Mouse (Mus musculus) forebrain, embryonic 13.5 days (tissue): ENCODE data around the gene Map3k13. TPM values are rescaled to one million over a fixed set of nuclear protein-coding genes. Genes with fewer than 3 reads are reported as not detected.
A peak's percentile ranks its signal among the peaks of the same experiment; 100 is the strongest.

Source experiments
- ATAC-seq: fragments of 200-750 bp; cut with Nextera tagmentation; 2 replicates; pipeline ENCODE4 v1.8.0; 2017
- H3K27ac ChIP-seq: fragments of 300-500 bp; sonication (generic); 2 replicates; pipeline ENCODE4 v1.5.1; 2015; ENCODE audit warnings: inconsistent platforms, mild to moderate bottlenecking, moderate library complexity
- H3K27me3 ChIP-seq: fragments of 300-500 bp; sonication (generic); 2 replicates; pipeline ENCODE4 v1.6.1; 2015; ENCODE audit warnings: mild to moderate bottlenecking, inconsistent platforms
- H3K36me3 ChIP-seq: fragments of 300-500 bp; sonication (generic); 2 replicates; pipeline ENCODE4 v1.6.1; 2015; ENCODE audit warnings: mild to moderate bottlenecking, inconsistent platforms; ENCODE audit not compliant: poor library complexity, severe bottlenecking
- H3K4me1 ChIP-seq: fragments of 300-500 bp; sonication (generic); 2 replicates; pipeline ENCODE4 v1.6.1; 2015; ENCODE audit warnings: inconsistent platforms
- H3K4me2 ChIP-seq: fragments of 300-500 bp; sonication (generic); 2 replicates; pipeline ENCODE4 v1.6.1; 2015; ENCODE audit warnings: inconsistent platforms, mild to moderate bottlenecking, moderate library complexity
- H3K4me3 ChIP-seq: fragments of 300-500 bp; sonication (generic); 2 replicates; pipeline ENCODE4 v1.5.1; 2015; ENCODE audit warnings: mild to moderate bottlenecking, inconsistent platforms
- H3K9ac ChIP-seq: fragments of 300-500 bp; sonication (generic); 2 replicates; pipeline ENCODE4 v1.6.1; 2015; ENCODE audit warnings: mild to moderate bottlenecking, inconsistent platforms
- H3K9me3 ChIP-seq: fragments of 300-500 bp; sonication (generic); replicated peaks from 2 replicates; pipeline ENCODE4 v1.6.1; 2016; ENCODE audit warnings: inconsistent platforms
- WGBS: fragments of 180-500 bp; shearing (Covaris S2); methylation state at CpG from one replicate; pipeline ENCODE4 v1.1.7; 2015; 5-methylcytosine and 5-hydroxymethylcytosine counted together
- polyA plus RNA-seq: library from polyadenylated mRNA; unstranded; fragments of >200 nt; fragmentation: Nextera tagmentation; extraction: Ambion mirVana; gene quantifications from 2 replicates; pipeline ENCODE4 v1.2.1, GENCODE M21; 2015

The Map3k13 gene
- polyA plus RNA-seq, 1 experiment from 2014 or later = 4.3 TPM

DNA sequence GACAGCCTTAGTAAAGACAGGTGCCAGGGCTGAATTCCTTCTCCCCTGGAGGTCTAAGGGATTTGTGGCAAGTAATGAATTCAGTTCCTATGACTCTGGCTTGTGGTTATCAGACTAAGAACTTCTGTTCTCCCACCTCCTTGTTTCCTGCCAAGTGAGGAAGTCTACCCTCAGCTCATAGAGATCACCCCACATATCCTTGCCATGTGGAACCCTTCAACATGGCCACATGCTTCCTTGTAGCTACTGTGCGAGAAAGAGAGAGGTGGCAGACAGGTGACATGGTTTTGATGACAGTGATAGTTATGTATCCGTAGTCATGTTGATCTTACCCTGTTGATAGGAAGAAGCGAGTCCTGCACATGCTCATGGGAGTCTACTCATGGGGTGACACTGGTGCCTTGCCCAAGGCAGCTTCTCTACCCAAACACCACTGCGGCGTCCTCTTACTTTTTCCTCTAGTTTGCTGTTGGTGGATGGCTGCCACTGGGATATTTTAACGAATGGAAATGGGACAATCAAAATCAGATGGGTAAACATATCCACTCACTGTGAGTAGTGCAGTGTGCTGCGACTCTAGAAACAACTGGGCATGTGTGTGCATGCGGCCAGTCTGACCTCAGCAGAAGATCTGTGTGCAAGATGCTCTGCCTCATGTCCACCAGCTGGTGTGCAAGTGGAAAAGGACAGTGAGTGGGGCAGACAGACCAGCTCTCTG, 40.9 kb downstream of the Map3k13 start:
- WGBS = 86% methylated on average over 8 of the region's 8 CpGs
- Histone ChIP-seq H3K4me1 (no peaks in the 10 kb centered on the region), H3K9ac (no peak overlapping the region), H3K4me3 (no peak overlapping the region), H3K9me3 (no peaks in the 10 kb centered on the region), H3K27ac (no peak overlapping the region), H3K36me3 (no peaks in the 10 kb centered on the region), H3K27me3 (no peaks in the 10 kb centered on the region), H3K4me2 (no peak overlapping the region)
- no peak for ATAC-seq

DNA sequence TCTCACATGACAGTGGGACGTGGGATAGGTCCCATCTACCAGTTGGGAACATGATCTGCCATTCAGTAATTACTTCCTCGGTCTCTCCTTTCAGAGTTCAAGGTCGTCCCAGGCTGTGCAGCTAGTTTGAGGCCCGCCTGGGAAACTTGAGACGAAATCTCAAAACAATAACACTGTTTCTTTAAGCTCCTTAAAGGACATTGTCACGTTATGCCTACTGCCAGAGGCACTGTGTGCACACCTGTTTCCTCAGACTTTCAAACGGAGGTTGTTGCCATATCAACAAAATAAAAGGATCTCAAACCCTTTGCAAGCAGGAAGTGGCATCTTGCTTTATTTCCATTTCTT, 41.4 kb downstream of the Map3k13 start:
- 43% methylated on average over 7 of the region's 7 CpGs for WGBS
- no peaks in the 10 kb centered on the region for H3K27me3 ChIP-seq
- no peak overlapping the region for H3K27ac ChIP-seq
- H3K9ac ChIP-seq = no peak overlapping the region
- no peaks in the 10 kb centered on the region for H3K9me3 ChIP-seq
- no peak overlapping the region for H3K4me3 ChIP-seq
- H3K36me3 ChIP-seq = no peaks in the 10 kb centered on the region
- H3K4me1 ChIP-seq = no peaks in the 10 kb centered on the region
- no peak overlapping the region for H3K4me2 ChIP-seq
- no peak for ATAC-seq

DNA sequence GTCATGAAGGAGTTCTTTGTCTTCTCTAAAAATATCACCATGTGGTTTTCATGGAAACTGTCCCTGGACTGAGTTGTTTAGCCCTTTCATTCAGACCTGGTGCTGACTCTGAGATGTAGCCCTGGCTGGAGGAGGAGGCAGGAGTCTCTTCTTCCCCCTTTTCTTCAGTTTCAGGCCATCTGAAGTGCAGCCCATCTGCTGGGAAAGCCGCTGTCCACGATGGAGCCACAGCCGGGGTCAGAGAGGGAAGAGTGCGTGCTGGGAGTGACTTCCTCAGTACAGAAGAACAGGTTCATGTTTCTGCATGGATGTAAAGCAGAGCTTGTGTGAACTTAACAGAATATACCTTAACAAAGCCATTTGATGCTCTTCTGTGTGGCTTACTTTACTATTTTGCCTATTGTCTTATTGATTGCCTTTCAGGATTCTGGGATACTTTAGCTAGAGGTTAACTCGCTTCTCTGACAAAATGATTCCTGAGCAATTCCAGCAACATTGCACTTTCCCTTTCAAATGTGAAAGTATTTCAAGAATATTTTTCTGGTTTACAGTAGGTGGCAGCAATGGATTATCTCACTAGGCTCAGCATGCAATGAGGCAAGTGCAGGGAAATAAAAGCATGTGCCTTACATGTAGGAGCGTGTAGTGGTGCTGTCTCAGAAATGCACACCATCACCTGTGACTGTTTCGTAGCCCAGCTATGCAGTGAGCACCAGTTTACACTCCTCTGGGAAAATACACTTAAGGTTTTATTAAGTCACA, 42.3 kb downstream of the Map3k13 start:
- H3K4me3 ChIP-seq = no peak overlapping the region
- H3K9ac ChIP-seq = no peak overlapping the region
- no peaks in the 10 kb centered on the region for H3K36me3 ChIP-seq
- WGBS = 66% methylated on average over 7 of the region's 7 CpGs
- H3K4me2 ChIP-seq = no peak overlapping the region
- H3K27me3 ChIP-seq = no peaks in the 10 kb centered on the region
- ATAC-seq = peak; percentile 80
- H3K9me3 ChIP-seq = no peaks in the 10 kb centered on the region
- H3K27ac ChIP-seq = no peak overlapping the region
- no peaks in the 10 kb centered on the region for H3K4me1 ChIP-seq

GRCm38 (mm10) chr16:21837694-21838093, 43.5 kb downstream of the Map3k13 start:
- no peak overlapping the region for H3K27ac ChIP-seq
- H3K9ac ChIP-seq = no peak overlapping the region
- no peaks in the 10 kb centered on the region for H3K9me3 ChIP-seq
- H3K36me3 ChIP-seq = no peaks in the 10 kb centered on the region
- H3K4me1 ChIP-seq = no peaks in the 10 kb centered on the region
- no peaks in the 10 kb centered on the region for H3K27me3 ChIP-seq
- no peak overlapping the region for H3K4me2 ChIP-seq
- 84% methylated on average over 6 of the region's 6 CpGs for WGBS
- no peak for ATAC-seq
- H3K4me3 ChIP-seq = no peak overlapping the region

DNA sequence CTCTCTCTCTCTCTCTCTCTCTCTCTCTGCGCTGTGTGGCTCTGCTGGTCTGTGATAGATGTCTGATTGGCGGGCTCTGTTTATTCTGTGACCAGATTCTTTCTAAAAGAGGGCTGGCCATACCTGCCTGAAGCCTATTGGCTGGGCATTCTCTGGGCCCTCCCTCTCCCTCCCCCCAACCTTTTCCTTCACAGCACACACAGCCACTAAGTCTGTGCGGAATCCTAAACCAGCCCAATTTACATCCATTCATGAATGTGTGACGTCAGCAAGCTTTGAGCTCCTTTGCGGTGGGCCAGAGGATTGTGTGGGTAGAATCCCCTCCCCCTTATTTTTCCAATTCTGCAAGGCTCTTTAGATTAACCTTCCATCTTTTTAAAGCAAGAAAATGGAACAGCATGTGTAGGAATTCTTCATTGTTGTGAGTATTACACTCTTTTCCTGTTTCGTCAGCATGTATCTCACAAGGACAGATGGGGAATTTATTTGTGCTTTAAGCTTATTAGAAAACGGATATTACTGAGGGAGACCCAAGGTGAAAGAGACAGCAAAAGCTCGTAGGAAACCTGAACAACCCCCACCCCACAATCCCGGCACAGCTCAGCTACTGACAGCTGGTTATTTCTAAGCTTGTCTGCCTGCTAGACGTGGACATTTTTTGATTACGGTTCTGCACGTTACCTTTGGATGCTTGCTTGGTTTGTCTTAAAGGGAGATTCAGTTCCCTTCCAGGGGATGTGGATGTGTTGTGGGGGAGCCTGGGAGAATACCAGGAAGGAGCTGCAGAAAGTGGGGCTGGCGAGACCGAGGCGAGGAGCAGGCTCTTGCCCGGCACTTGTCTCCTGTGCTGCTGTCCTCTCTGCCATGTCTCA, 51.9 kb downstream of the Map3k13 start:
- H3K4me3 ChIP-seq = peak overlapping the region; percentile 55
- ATAC-seq = peak; percentile 100
- no peaks in the 10 kb centered on the region for H3K36me3 ChIP-seq
- peak overlapping the region; percentile 67 for H3K4me2 ChIP-seq
- H3K9me3 ChIP-seq = no peaks in the 10 kb centered on the region
- H3K9ac ChIP-seq = peak overlapping the region; percentile 76
- 0% methylated on average over 16 of the region's 16 CpGs for WGBS
- H3K4me1 ChIP-seq = peaks cover 13% of the 10 kb centered on the region; the same call in 1 of the 2 replicates
- H3K27me3 ChIP-seq = no peaks in the 10 kb centered on the region
- peak overlapping the region; percentile 90 for H3K27ac ChIP-seq

DNA sequence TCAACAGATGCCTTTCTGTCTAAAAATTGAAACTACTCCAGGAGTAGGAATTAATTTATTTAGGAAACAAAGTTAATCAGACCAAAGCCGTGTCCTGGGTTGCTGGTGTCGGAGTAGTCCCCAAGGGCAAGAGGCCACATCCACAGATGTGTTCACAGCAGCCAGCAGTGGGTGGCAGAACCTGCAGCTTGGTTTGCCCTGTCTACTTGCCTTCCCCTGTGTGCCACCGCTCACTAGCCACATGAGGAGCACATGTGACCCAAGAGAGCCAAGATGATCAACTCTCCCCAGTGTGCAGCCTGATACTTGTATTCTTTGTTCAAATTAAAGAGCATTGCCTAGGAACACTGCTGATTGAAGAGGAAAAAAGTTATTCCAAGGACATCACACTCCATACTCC, 54.3 kb downstream of the Map3k13 start:
- no peak overlapping the region for H3K4me3 ChIP-seq
- peaks cover 26% of the 10 kb centered on the region for H3K4me1 ChIP-seq
- H3K4me2 ChIP-seq = no peak overlapping the region
- H3K27ac ChIP-seq = no peak overlapping the region
- H3K9ac ChIP-seq = no peak overlapping the region
- no peaks in the 10 kb centered on the region for H3K27me3 ChIP-seq
- 84% methylated on average over 3 of the region's 3 CpGs for WGBS
- H3K9me3 ChIP-seq = no peaks in the 10 kb centered on the region
- H3K36me3 ChIP-seq = no peaks in the 10 kb centered on the region
- no peak for ATAC-seq

GRCm38 (mm10) chr16:21848847-21849246, 54.7 kb downstream of the Map3k13 start:
- no peaks in the 10 kb centered on the region for H3K27me3 ChIP-seq
- ATAC-seq = no peak
- 84% methylated on average over 4 of the region's 4 CpGs for WGBS
- H3K4me2 ChIP-seq = no peak overlapping the region
- H3K9ac ChIP-seq = no peak overlapping the region
- no peaks in the 10 kb centered on the region for H3K36me3 ChIP-seq
- H3K27ac ChIP-seq = no peak overlapping the region
- H3K4me1 ChIP-seq = peaks cover 30% of the 10 kb centered on the region
- no peak overlapping the region for H3K4me3 ChIP-seq
- H3K9me3 ChIP-seq = no peaks in the 10 kb centered on the region

DNA sequence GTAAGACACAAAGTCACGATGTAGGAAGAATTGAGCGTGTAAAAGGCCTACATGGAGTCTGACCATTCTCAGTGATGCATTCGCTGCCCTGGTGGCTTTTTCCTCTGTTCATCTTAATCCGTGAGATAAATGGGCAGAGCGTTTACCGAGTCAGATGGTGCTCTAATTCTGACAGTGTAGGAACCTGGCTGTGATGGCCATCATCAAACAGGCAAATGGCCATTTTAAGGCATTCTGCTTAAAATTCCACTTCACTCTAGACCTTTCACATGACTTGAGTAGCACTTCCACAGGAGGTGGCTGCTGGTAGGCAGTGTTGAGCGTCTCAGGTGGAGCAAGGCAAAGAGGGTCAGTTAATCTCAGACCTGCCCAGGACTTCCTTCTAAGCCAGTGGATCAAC, 58.2 kb downstream of the Map3k13 start:
- peaks cover 37% of the 10 kb centered on the region for H3K4me1 ChIP-seq
- WGBS = 92% methylated on average over 7 of the region's 7 CpGs
- H3K27me3 ChIP-seq = no peaks in the 10 kb centered on the region
- ATAC-seq = no peak
- H3K4me3 ChIP-seq = no peak overlapping the region
- no peak overlapping the region for H3K9ac ChIP-seq
- H3K9me3 ChIP-seq = no peaks in the 10 kb centered on the region
- H3K27ac ChIP-seq = no peak overlapping the region
- H3K4me2 ChIP-seq = no peak overlapping the region
- no peaks in the 10 kb centered on the region for H3K36me3 ChIP-seq

DNA sequence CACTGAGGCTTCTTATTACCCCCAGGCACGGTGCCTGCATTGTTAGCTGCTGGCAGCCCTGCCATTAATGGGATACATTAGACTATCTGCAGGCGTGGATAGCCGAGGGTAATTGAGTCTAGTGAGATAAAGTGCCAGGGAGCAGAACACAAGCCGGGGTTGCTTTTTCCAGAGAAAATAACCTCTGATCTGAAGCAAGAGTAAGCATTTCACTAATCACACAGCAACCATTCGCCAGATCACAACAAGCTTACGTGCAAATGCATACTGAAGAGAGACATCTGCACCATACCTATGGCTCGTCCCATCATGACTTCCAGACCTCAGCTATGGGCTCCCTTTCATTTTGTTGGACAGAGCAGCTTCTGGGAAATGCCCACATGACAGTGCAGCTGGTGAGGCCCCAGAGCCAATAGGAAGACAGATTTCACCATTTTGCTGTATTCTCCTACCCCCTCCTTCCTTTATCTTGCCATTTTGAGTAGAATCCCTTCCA, 59.3 kb downstream of the Map3k13 start:
- Histone ChIP-seq H3K4me1 (peaks cover 46% of the 10 kb centered on the region), H3K9me3 (no peaks in the 10 kb centered on the region), H3K4me2 (0 out of 2 replicates have a peak overlapping the region, but pooled peaks have one; percentile 1), H3K9ac (0 out of 2 replicates have a peak overlapping the region, but pooled peaks have one; percentile 23), H3K27me3 (no peaks in the 10 kb centered on the region), H3K4me3 (no peak overlapping the region), H3K27ac (peak overlapping the region; percentile 71), H3K36me3 (no peaks in the 10 kb centered on the region)
- ATAC-seq = peak; percentile 54
- WGBS = 57% methylated on average over 7 of the region's 7 CpGs

- no peak for ATAC-seq
- no peak overlapping the region for H3K4me2 ChIP-seq
- H3K36me3 ChIP-seq = no peaks in the 10 kb centered on the region
- peaks cover 51% of the 10 kb centered on the region for H3K4me1 ChIP-seq
- 0 out of 2 replicates have a peak overlapping the region, but pooled peaks have one; percentile 28 for H3K27ac ChIP-seq
- no peak overlapping the region for H3K4me3 ChIP-seq
- H3K9me3 ChIP-seq = no peaks in the 10 kb centered on the region
- no peak overlapping the region for H3K9ac ChIP-seq
- H3K27me3 ChIP-seq = no peaks in the 10 kb centered on the region
- WGBS = 82% methylated on average over 5 of the region's 5 CpGs
Observed at GRCm38 (mm10) chr16:21854589-21855284, 60.6 kb downstream of the Map3k13 start.

GRCm38 (mm10) chr16:21856134-21856533, 62.0 kb downstream of the Map3k13 start:
- H3K36me3 ChIP-seq = no peaks in the 10 kb centered on the region
- H3K27me3 ChIP-seq = no peaks in the 10 kb centered on the region
- peak; percentile 31; the same call in 1 of the 2 replicates for ATAC-seq
- no peaks in the 10 kb centered on the region for H3K9me3 ChIP-seq
- no peak overlapping the region for H3K4me3 ChIP-seq
- no peak overlapping the region for H3K9ac ChIP-seq
- no peak overlapping the region for H3K4me2 ChIP-seq
- WGBS = 70% methylated on average over 5 of the region's 5 CpGs
- H3K4me1 ChIP-seq = peaks cover 51% of the 10 kb centered on the region
- no peak overlapping the region for H3K27ac ChIP-seq
